Mouse (Mus musculus): ENCODE results near the gene Echdc1. TPM values are rescaled to one million over a fixed set of nuclear protein-coding genes. Genes with fewer than 3 reads are reported as not detected.

Echdc1 gene
- 22.4 and 26.0 TPM in 2 replicates for polyA plus RNA-seq (2015; fragmentation: Nextera tagmentation; extraction: Ambion mirVana)

DNA sequence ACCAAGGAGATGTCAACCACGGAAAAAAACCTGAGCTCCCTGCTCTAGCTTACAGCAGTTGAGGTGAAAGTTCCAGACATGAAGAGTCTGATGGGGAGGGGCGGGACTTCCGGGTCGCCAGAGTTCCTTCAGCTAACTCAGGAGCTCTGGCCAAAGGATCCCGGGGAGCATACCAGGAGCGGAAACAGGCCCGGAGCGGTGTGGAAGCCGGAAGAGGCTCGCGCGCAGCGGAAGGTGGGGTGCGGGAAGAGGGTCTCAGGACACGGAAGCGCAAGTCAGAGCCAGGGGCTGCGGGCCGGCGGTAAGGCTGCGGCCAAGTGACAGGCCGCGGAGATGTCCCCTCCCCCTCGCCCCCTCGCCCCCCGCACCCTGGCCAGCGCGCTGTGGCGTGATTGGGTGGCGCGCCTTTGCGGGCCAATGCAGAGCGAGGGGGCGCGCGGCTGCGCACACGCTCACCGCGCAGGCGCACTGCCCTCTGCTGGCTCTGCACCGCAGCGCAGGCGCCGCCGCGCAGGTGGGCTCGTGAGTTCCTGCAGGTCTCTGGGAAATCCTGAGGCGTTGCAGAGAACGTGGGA is at the start of gene Echdc1:
Gene Echdc1 (plus strand): TSS at position 103 of the 575 bp plus-strand sequence.
- peak; percentile 99 for ATAC-seq
- peak within 1 kb of the TSS; percentile 71 for H3K9ac ChIP-seq (replicated peaks; ENCODE audit: low read depth, low read length)

GRCm38 (mm10) chr10:29281736-29282135 is 31.2 kb upstream of the Echdc1 start:
- Histone ChIP-seq H3K27me3 (replicated peaks; ENCODE audit: control insufficient read depth, insufficient read depth, low read length) (no peaks in the 10 kb centered on the region), H3K4me2 (ENCODE audit: low read length) (no peak overlapping the region), H3K4me1 (replicated peaks; ENCODE audit: control insufficient read depth, insufficient read depth, low read length) (no peaks in the 10 kb centered on the region), H3K36me3 (ENCODE audit: control insufficient read depth, insufficient read depth) (no peaks in the 10 kb centered on the region), H3K27ac (ENCODE audit: low read length) (no peak overlapping the region), H3K9me3 (ENCODE audit: control insufficient read depth, low read length) (no peaks in the 10 kb centered on the region), H3K4me3 (replicated peaks; ENCODE audit: low read length) (no peak overlapping the region), H3K9ac (replicated peaks; ENCODE audit: low read depth, low read length) (no peak overlapping the region)
- WGBS = 87% methylated on average over 1 of the region's 1 CpGs
- no peak for ATAC-seq

More for the DNA sequence above, at the start of gene Echdc1:
- Histone ChIP-seq H3K27ac (ENCODE audit: low read length) (peak within 1 kb of the TSS; percentile 84), H3K9me3 (ENCODE audit: control insufficient read depth, low read length) (no peaks in the 10 kb centered on the region), H3K36me3 (ENCODE audit: control insufficient read depth, insufficient read depth) (no peaks in the 10 kb centered on the region), H3K4me3 (replicated peaks; ENCODE audit: low read length) (peak within 1 kb of the TSS; percentile 53), H3K4me2 (ENCODE audit: low read length) (peak within 1 kb of the TSS; percentile 67), H3K27me3 (replicated peaks; ENCODE audit: control insufficient read depth, insufficient read depth, low read length) (no peaks in the 10 kb centered on the region), H3K4me1 (replicated peaks; ENCODE audit: control insufficient read depth, insufficient read depth, low read length) (peaks cover 6% of the 10 kb centered on the region; the same call in 1 of the 2 replicates)
- 1% methylated on average over 37 of the region's 49 CpGs for WGBS

GRCm38 (mm10) chr10:29285757-29286156 is 27.2 kb upstream of the Echdc1 start:
- 95% methylated on average over 1 of the region's 1 CpGs for WGBS
- ATAC-seq = no peak
- no peaks in the 10 kb centered on the region for H3K36me3 ChIP-seq (ENCODE audit: control insufficient read depth, insufficient read depth)
- H3K27ac ChIP-seq (ENCODE audit: low read length) = no peak overlapping the region
- H3K9ac ChIP-seq (replicated peaks; ENCODE audit: low read depth, low read length) = no peak overlapping the region
- no peaks in the 10 kb centered on the region for H3K9me3 ChIP-seq (ENCODE audit: control insufficient read depth, low read length)
- H3K4me3 ChIP-seq (replicated peaks; ENCODE audit: low read length) = no peak overlapping the region
- no peak overlapping the region for H3K4me2 ChIP-seq (ENCODE audit: low read length)
- no peaks in the 10 kb centered on the region for H3K4me1 ChIP-seq (replicated peaks; ENCODE audit: control insufficient read depth, insufficient read depth, low read length)
- no peaks in the 10 kb centered on the region for H3K27me3 ChIP-seq (replicated peaks; ENCODE audit: control insufficient read depth, insufficient read depth, low read length)

- no peak overlapping the region for H3K4me2 ChIP-seq (ENCODE audit: low read length)
- H3K4me1 ChIP-seq (replicated peaks; ENCODE audit: control insufficient read depth, insufficient read depth, low read length) = no peaks in the 10 kb centered on the region
- H3K4me3 ChIP-seq (replicated peaks; ENCODE audit: low read length) = no peak overlapping the region
- H3K9me3 ChIP-seq (ENCODE audit: control insufficient read depth, low read length) = no peaks in the 10 kb centered on the region
- ATAC-seq = no peak
- H3K27me3 ChIP-seq (replicated peaks; ENCODE audit: control insufficient read depth, insufficient read depth, low read length) = no peaks in the 10 kb centered on the region
- no peak overlapping the region for H3K9ac ChIP-seq (replicated peaks; ENCODE audit: low read depth, low read length)
- no peak overlapping the region for H3K27ac ChIP-seq (ENCODE audit: low read length)
- H3K36me3 ChIP-seq (ENCODE audit: control insufficient read depth, insufficient read depth) = no peaks in the 10 kb centered on the region
- WGBS = 96% methylated on average over 4 of the region's 4 CpGs
Observed at GRCm38 (mm10) chr10:29302230-29302629, 10.7 kb upstream of the Echdc1 start.

GRCm38 (mm10) chr10:29311480-29312219 is 1.3 kb upstream of the Echdc1 start:
- ATAC-seq = no peak

GRCm38 (mm10) chr10:29313905-29314304 is 939 bp downstream of the Echdc1 start:
- Histone ChIP-seq H3K4me2 (ENCODE audit: low read length) (peak overlapping the region; percentile 67), H3K4me1 (replicated peaks; ENCODE audit: control insufficient read depth, insufficient read depth, low read length) (peaks cover 6% of the 10 kb centered on the region; the same call in 1 of the 2 replicates), H3K27ac (ENCODE audit: low read length) (no peak overlapping the region), H3K4me3 (replicated peaks; ENCODE audit: low read length) (peak overlapping the region; percentile 53), H3K36me3 (ENCODE audit: control insufficient read depth, insufficient read depth) (no peaks in the 10 kb centered on the region), H3K27me3 (replicated peaks; ENCODE audit: control insufficient read depth, insufficient read depth, low read length) (no peaks in the 10 kb centered on the region), H3K9ac (replicated peaks; ENCODE audit: low read depth, low read length) (peak overlapping the region; percentile 71; the same call in 1 of the 2 replicates), H3K9me3 (ENCODE audit: control insufficient read depth, low read length) (no peaks in the 10 kb centered on the region)
- 23% methylated on average over 5 of the region's 5 CpGs for WGBS
- ATAC-seq = no peak

More at GRCm38 (mm10) chr10:29311480-29312219, 1.3 kb upstream of the Echdc1 start:
- Histone ChIP-seq H3K9ac (replicated peaks; ENCODE audit: low read depth, low read length) (no peak overlapping the region), H3K36me3 (ENCODE audit: control insufficient read depth, insufficient read depth) (no peaks in the 10 kb centered on the region), H3K4me3 (replicated peaks; ENCODE audit: low read length) (no peak overlapping the region), H3K4me2 (ENCODE audit: low read length) (no peak overlapping the region), H3K4me1 (replicated peaks; ENCODE audit: control insufficient read depth, insufficient read depth, low read length) (peaks cover 6% of the 10 kb centered on the region; the same call in 1 of the 2 replicates), H3K27ac (ENCODE audit: low read length) (no peak overlapping the region), H3K27me3 (replicated peaks; ENCODE audit: control insufficient read depth, insufficient read depth, low read length) (no peaks in the 10 kb centered on the region), H3K9me3 (ENCODE audit: control insufficient read depth, low read length) (no peaks in the 10 kb centered on the region)
- 58% methylated on average over 4 of the region's 4 CpGs for WGBS

- Histone ChIP-seq H3K4me2 (ENCODE audit: low read length) (no peak overlapping the region), H3K4me3 (replicated peaks; ENCODE audit: low read length) (no peak overlapping the region), H3K4me1 (replicated peaks; ENCODE audit: control insufficient read depth, insufficient read depth, low read length) (no peaks in the 10 kb centered on the region), H3K27me3 (replicated peaks; ENCODE audit: control insufficient read depth, insufficient read depth, low read length) (no peaks in the 10 kb centered on the region), H3K9ac (replicated peaks; ENCODE audit: low read depth, low read length) (no peak overlapping the region), H3K27ac (ENCODE audit: low read length) (no peak overlapping the region), H3K9me3 (ENCODE audit: control insufficient read depth, low read length) (no peaks in the 10 kb centered on the region), H3K36me3 (ENCODE audit: control insufficient read depth, insufficient read depth) (no peaks in the 10 kb centered on the region)
- ATAC-seq = no peak
- 94% methylated on average over 2 of the region's 2 CpGs for WGBS
Observed at GRCm38 (mm10) chr10:29324817-29325216, 11.9 kb downstream of the Echdc1 start.

- Histone ChIP-seq H3K27me3 (replicated peaks; ENCODE audit: control insufficient read depth, insufficient read depth, low read length) (no peaks in the 10 kb centered on the region), H3K9me3 (ENCODE audit: control insufficient read depth, low read length) (no peaks in the 10 kb centered on the region), H3K36me3 (ENCODE audit: control insufficient read depth, insufficient read depth) (no peaks in the 10 kb centered on the region), H3K9ac (replicated peaks; ENCODE audit: low read depth, low read length) (no peak overlapping the region), H3K27ac (ENCODE audit: low read length) (no peak overlapping the region), H3K4me2 (ENCODE audit: low read length) (no peak overlapping the region), H3K4me3 (replicated peaks; ENCODE audit: low read length) (no peak overlapping the region), H3K4me1 (replicated peaks; ENCODE audit: control insufficient read depth, insufficient read depth, low read length) (no peaks in the 10 kb centered on the region)
- 85% methylated on average over 4 of the region's 4 CpGs for WGBS
- ATAC-seq = no peak
Observed at GRCm38 (mm10) chr10:29333836-29334235, 20.9 kb downstream of the Echdc1 start.

- Histone ChIP-seq H3K4me3 (replicated peaks; ENCODE audit: low read length) (no peak overlapping the region), H3K4me2 (ENCODE audit: low read length) (no peak overlapping the region), H3K27me3 (replicated peaks; ENCODE audit: control insufficient read depth, insufficient read depth, low read length) (no peaks in the 10 kb centered on the region), H3K36me3 (ENCODE audit: control insufficient read depth, insufficient read depth) (no peaks in the 10 kb centered on the region), H3K4me1 (replicated peaks; ENCODE audit: control insufficient read depth, insufficient read depth, low read length) (no peaks in the 10 kb centered on the region), H3K9ac (replicated peaks; ENCODE audit: low read depth, low read length) (no peak overlapping the region), H3K9me3 (ENCODE audit: control insufficient read depth, low read length) (no peaks in the 10 kb centered on the region), H3K27ac (ENCODE audit: low read length) (no peak overlapping the region)
- no peak for ATAC-seq
- 52% methylated on average over 4 of the region's 4 CpGs for WGBS
Observed at GRCm38 (mm10) chr10:29338355-29339056, 25.5 kb downstream of the Echdc1 start.
